Mouse (Mus musculus) lung, postnatal 4 days (tissue): ENCODE measurements around the gene Glb1.
"Not testable (repeated sequence)": the region's sequence is repeated elsewhere in the genome, so short reads cannot be mapped to it uniquely, and the experiment has no call there.

Experiments
- DNase-seq, 2 experiments: peaks; one replicate each; pipeline ENCODE4 v3.0.0; 2021

Glb1 gene

GRCm38 (mm10) chr9:114400949-114401684 lies at the start of gene Glb1, which contains the start of gene Tmppe:
Gene Glb1 (plus strand): TSS chr9:114401076.
Gene Tmppe (plus strand): TSS chr9:114401105.
- DNase-seq = peak; percentile 88 to 90

- DNase-seq = peak; percentile 86 to 91
Measured at GRCm38 (mm10) chr9:114367783-114368470, 32.9 kb upstream of the Glb1 start.

DNA sequence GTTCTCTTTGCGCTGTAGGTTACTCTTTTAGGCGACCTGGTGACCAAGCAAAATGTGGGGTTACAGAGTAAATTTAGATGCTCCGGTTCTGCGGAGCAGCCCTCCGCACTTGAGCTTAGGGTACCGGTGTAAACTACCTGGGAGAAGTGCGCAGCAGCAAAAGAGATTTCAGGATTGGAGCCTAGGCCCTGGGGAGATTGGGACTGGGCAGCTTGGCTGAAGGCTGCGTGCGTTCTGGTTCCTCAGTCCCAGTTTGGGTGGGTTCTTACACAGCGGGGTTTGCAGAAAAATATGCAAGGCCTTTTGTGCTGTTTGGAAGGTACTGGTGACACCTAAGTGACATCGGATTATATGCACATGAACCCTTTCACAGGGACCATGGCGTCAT lies 32.4 kb upstream of the Glb1 start:
- no peak for DNase-seq

- DNase-seq = not testable (repeated sequence)
Measured at GRCm38 (mm10) chr9:114369389-114369788, 31.5 kb upstream of the Glb1 start.

GRCm38 (mm10) chr9:114371717-114372116 lies 29.2 kb upstream of the Glb1 start:
- DNase-seq = peak; percentile 39 to 49

DNA sequence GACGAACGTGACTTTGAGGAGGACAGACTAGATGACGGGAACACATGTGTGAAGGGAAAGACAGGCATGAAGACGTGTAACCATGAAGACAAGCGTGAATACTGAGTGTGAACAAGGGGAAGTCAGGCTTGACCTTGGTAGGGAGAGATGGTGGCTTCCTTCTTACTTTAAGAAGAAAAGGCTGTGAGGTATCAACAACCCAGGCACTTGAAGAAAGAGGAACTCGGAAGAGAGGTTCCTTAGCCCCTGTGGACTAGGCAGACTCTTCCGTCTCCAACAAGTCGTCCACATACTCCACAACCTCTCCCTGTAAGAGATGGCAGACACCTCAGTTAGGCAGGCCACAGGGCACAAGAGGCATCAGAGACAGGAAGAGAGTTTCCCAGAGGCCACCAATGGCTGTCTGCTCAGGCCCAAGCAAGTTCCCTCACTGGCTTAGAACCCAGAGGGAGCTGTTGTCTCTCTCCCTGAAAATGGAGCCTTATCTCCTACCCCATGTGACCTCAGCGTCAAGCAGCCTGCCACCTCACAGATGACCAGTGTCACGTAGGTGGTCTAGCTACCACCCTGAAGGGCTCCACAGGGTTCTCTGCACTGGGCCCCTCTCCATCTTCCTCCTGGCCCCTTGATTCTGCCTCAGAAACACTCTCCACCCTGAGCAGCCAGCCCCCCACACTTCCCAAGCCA lies 25.5 kb upstream of the Glb1 start:
- DNase-seq = no peak

GRCm38 (mm10) chr9:114377168-114377567 lies 23.7 kb upstream of the Glb1 start:
- DNase-seq = no peak

DNA sequence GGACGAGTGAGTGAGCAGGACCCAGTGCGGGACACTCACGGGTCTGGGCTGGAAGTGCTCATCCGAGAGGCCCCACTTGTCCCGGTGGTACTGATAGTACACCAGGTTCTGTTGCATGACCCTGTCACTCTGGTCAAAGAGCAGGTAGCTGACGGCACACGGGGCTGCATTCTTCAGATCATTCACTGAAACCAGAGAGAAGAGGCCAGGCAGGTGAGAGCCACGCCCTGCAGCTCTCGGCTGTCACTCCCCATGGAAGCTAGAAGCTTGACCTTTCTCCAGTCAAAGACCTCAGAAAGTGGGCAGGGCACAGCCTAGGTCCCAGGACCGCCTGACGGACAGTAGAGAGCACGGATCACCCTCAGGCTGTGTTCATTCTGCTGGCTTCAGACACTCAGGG lies 21.0 kb upstream of the Glb1 start:
- DNase-seq = no peak

- DNase-seq = peak in 1 of 2 experiments; percentile 53
Measured at GRCm38 (mm10) chr9:114380881-114381733, 19.8 kb upstream of the Glb1 start.

- DNase-seq = no peak
Measured at GRCm38 (mm10) chr9:114382936-114383710, 17.8 kb upstream of the Glb1 start.

- no peak for DNase-seq
Measured at GRCm38 (mm10) chr9:114384691-114385090, 16.2 kb upstream of the Glb1 start.

GRCm38 (mm10) chr9:114385160-114385559 lies 15.7 kb upstream of the Glb1 start:
- no peak for DNase-seq

GRCm38 (mm10) chr9:114387086-114387485 lies 13.8 kb upstream of the Glb1 start:
- DNase-seq = no peak

GRCm38 (mm10) chr9:114388288-114388687 lies 12.6 kb upstream of the Glb1 start:
- no peak for DNase-seq

- DNase-seq = no peak
Measured at GRCm38 (mm10) chr9:114388701-114389370, 12.0 kb upstream of the Glb1 start.

DNA sequence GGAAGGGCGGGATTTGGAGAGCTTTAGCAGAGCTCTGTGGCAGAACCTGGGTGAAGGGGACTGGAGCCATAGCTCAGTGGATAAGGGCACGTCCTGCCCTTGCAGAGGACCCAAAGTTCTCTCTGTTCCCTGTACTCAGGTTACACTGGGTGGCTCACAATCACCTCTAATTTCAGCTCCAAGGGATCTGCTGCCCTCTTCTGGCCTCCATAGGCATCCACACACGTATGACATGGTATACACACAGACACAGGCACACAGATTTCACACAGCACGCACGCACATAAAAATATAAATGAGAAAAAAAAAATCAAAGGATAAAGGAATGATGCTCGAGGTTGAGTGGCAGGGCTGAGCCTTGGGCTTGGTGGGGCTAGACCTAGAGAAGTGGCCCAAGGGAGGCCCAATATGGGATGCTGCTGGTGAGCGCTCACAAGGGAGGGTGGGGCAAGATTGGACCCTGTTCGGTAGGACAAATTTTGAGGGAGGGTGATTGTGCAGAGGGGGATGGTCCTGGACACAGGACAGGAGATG lies 11.4 kb upstream of the Glb1 start:
- peak in 1 of 2 experiments; percentile 16 for DNase-seq

GRCm38 (mm10) chr9:114389905-114390748 lies 10.7 kb upstream of the Glb1 start, which contains the start of gene Crtap:
Gene Crtap (minus strand): TSS chr9:114390675.
- DNase-seq = peak; percentile 73 to 83

- DNase-seq = no peak
Measured at GRCm38 (mm10) chr9:114390749-114391075, 10.2 kb upstream of the Glb1 start.

DNA sequence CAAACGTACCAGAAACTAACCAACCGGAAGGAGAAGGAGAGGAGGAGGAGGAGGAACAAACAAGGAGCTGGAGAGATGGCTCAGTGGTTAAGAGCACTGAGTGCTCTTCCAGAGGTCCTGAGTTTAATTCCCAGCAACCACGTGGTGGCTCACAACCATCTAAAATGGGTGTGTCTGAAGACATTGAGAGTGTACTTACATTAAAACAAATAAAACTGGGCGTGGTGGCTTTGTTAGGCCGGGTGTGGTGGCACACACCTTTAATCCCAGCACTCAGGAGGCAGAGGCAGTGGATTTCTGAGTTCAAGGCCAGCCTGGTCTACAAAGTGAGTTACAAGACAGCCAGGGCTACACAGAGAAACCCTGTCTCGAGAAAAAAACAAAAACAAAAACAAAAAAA lies 6.7 kb upstream of the Glb1 start:
- not testable (repeated sequence) for DNase-seq

- DNase-seq = no peak
Measured at GRCm38 (mm10) chr9:114394677-114395076, 6.2 kb upstream of the Glb1 start.
